Mouse (Mus musculus) telencephalon, adult 2 months (tissue): ENCODE results near the gene Pde7b.
A peak's percentile ranks its signal among the peaks of the same experiment; 100 is the strongest.

Experiments
- DNase-seq: peaks from one replicate; pipeline ENCODE4 v3.0.0-alpha.2; 2011; ENCODE audit warnings: low read depth, low spot score

Pde7b gene

DNA sequence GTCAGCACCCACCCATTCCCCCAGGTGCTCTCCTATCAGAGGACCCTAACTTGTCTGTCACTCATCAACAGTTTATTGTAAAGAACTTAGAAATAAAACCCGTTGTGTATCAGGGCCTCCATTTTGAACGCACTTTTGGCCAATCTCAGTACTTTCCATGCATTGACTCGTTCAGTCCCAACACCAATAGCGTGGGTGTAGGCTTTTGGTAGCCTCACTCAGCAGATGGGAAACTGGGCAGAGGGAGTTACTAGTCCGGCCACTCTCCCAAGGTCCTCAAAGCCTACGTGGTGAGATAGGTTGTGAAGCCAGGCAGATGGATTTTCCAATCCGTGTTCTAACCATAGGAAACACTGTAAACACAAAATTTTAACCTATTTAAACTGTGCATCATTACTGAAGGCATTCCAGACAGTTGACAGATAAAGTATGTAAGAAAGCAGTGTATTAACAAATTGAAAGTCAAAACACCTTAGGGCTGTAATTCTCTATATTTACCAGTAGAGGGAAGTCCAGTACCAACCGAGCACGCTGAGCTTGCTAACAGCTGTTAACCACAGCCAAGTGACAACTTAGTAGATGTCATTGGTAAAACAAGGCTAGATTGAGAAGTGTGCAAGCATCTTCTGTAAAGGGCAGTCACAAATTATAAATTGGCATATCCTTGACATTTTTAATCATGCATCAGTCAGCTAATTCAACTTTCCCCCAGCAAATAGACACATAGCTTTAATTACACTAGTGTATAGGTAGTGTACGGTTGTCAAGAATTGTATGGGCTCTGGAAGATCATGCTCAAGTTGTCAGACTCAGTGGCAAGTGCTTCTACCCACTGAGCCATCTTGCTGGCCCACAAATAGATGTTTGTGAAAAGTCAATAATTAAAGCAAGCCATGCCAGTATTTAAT lies 363.1 kb downstream of the Pde7b start:
- peak; percentile 40 for DNase-seq

DNA sequence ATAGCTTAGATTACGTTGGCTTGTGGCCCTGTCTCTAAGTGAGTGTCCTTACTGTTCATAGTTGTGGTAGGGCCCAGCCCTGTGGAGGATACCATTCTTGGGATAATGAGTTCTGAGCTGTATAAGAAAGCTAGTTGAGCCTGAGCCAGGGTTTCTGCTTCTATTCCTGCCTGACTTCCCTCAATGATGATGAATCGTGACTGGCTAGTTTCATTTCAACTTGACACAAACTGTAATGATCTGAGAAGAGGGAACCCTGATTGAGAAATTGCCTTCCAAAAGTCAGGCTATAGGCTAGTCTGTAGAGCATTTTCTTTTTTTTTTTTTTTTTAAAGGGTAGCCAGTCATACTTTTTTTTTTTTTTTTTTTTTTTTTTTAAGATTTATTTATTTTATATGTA lies 376.0 kb downstream of the Pde7b start:
- DNase-seq, result no peak
